Mouse (Mus musculus) liver, embryonic 14.5 days (tissue): ENCODE results near the gene Gja10.

Experiments used
- CTCF ChIP-seq: IDR thresholded peaks from 2 replicates; pipeline ENCODE4 v1.5.1; 2016; ENCODE audit warnings: antibody characterized with exemption, low read depth, control low read depth
- EP300 ChIP-seq: IDR thresholded peaks from 2 replicates; pipeline ENCODE4 v1.6.1; 2016; ENCODE audit warnings: antibody characterized with exemption, low read depth

GRCm38 (mm10) chr4:32601135-32601534 lies 1.4 kb downstream of the Gja10 start:
- TF ChIP-seq CTCF (no peak), EP300 (no peak)
